Mouse (Mus musculus): ENCODE data around the gene Nme6.
A peak's percentile ranks its signal among the peaks of the same experiment; 100 is the strongest.

Gene Nme6

GRCm38 (mm10) chr9:109870983-109871572, 38.5 kb downstream of the Nme6 start:
- DNase-seq (ENCODE audit: low read depth, low spot score), result peak; percentile 42

GRCm38 (mm10) chr9:109874797-109875691, 42.5 kb downstream of the Nme6 start, which contains the start of gene Cdc25a:
Cdc25a (plus strand) TSS chr9:109875579.
- DNase-seq (ENCODE audit: low read depth, low spot score), result peak; percentile 100

GRCm38 (mm10) chr9:109875695-109876601, 43.4 kb downstream of the Nme6 start:
- DNase-seq (ENCODE audit: low read depth, low spot score), result no peak

GRCm38 (mm10) chr9:109876756-109877155, 44.2 kb downstream of the Nme6 start:
- DNase-seq (ENCODE audit: low read depth, low spot score), result no peak

- DNase-seq (ENCODE audit: low read depth, low spot score), result peak; percentile 58
These were observed 45.1 kb downstream of the Nme6 start for GRCm38 (mm10) chr9:109877666-109878065.

GRCm38 (mm10) chr9:109879305-109879704, 46.8 kb downstream of the Nme6 start:
- DNase-seq (ENCODE audit: low read depth, low spot score), result no peak

GRCm38 (mm10) chr9:109886259-109886658, 53.7 kb downstream of the Nme6 start:
- DNase-seq (ENCODE audit: low read depth, low spot score), result no peak

- DNase-seq (ENCODE audit: low read depth, low spot score), result no peak
These were observed 54.8 kb downstream of the Nme6 start for GRCm38 (mm10) chr9:109887321-109887720.

- no peak for DNase-seq (ENCODE audit: low read depth, low spot score)
These were observed 59.0 kb downstream of the Nme6 start for GRCm38 (mm10) chr9:109891501-109891900.

All from ES-CJ7 (cell line).